Mouse (Mus musculus): ENCODE data around the gene Nanp. TPM values are rescaled to one million over a fixed set of nuclear protein-coding genes. Genes with fewer than 3 reads are reported as not detected.

Gene Nanp
- polyA plus RNA-seq, 1 experiment from 2014 or later = 46.1 TPM

DNA sequence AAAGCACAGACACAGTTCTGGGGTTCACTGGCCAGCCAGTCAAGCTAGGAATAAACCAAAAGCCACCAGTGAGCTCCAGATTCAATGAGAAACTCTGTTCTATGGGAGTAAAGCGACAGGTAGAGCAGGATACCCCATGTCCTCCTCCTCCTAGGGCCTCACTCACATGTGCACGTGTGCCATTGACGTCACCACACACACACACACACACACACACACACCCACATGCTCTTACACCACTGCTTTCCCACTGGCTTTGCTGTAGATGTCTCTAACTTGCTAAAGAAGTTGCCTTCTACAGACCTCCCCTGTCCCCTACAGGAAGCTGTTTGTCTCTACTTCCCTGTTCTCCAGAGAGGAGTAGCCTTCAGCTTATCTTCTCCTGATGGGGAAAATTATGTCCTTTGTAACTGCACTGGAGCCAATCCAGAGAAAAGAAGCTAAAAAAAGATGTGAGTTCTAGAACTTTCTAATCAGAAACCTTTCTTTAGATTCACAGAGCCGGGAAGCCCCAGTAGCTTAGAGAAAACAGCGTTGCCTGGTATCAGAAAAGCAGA lies 37.5 kb downstream of the Nanp start:
- H3K27ac ChIP-seq (ENCODE audit: low read length) = no peak overlapping the region
- H3K9ac ChIP-seq (replicated peaks; ENCODE audit: low read length) = no peak overlapping the region
- ATAC-seq (ENCODE audit: low FRiP score, low TSS enrichment) = no peak
- H3K9me3 ChIP-seq (ENCODE audit: low read length) = no peaks in the 10 kb centered on the region
- 78% methylated on average over 5 of the region's 5 CpGs for WGBS
- H3K4me2 ChIP-seq (replicated peaks; ENCODE audit: low read depth, low read length) = no peak overlapping the region
- H3K36me3 ChIP-seq (ENCODE audit: insufficient read depth, low read length) = no peaks in the 10 kb centered on the region
- H3K4me3 ChIP-seq (ENCODE audit: low read length) = no peak overlapping the region
- no peaks in the 10 kb centered on the region for H3K27me3 ChIP-seq (ENCODE audit: insufficient read depth, low read length)
- peaks cover 12% of the 10 kb centered on the region for H3K4me1 ChIP-seq (ENCODE audit: insufficient read depth, low read length)

DNA sequence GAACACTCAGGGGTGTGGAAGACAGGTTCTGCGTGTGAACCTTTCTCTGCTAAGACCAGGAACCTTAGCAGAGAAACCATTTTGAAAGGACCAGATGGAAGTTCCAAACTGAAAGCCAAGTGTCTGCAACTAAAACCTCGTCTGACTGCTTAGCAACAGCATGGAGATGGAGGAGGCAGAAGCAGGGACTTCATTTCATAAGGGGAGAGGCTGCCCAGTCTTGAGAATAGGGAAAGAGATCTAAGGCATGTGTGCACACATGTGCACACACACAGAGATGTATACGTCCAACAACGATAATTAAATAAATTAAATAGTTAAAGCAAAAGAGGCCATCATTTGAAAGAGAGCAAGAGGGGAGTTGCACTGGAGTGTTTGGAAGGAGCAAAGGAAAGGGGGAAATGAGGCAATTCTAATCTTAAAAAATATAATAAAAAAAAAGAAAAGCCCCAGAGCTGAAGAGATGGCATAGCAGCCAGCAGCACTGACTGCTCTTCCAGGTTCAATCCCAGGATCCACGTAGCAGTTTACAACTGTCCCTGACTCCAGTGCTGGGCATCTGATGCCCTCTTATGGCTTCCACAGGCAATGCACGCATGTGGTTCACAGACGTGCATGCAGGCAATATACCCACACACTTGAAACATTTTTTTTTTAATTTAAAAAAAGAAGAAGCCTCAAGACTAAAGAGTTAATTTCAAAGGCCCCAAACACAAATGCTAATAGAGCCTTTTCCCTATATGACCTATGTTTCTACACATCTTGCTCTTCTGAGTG lies 38.6 kb downstream of the Nanp start:
- Histone ChIP-seq H3K36me3 (ENCODE audit: insufficient read depth, low read length) (no peaks in the 10 kb centered on the region), H3K9ac (replicated peaks; ENCODE audit: low read length) (no peak overlapping the region), H3K27me3 (ENCODE audit: insufficient read depth, low read length) (no peaks in the 10 kb centered on the region), H3K9me3 (ENCODE audit: low read length) (no peaks in the 10 kb centered on the region), H3K4me3 (ENCODE audit: low read length) (no peak overlapping the region), H3K4me2 (replicated peaks; ENCODE audit: low read depth, low read length) (no peak overlapping the region), H3K27ac (ENCODE audit: low read length) (no peak overlapping the region), H3K4me1 (ENCODE audit: insufficient read depth, low read length) (peaks cover 12% of the 10 kb centered on the region)
- WGBS = 55% methylated on average over 7 of the region's 7 CpGs
- ATAC-seq (ENCODE audit: low FRiP score, low TSS enrichment) = peak; percentile 78

DNA sequence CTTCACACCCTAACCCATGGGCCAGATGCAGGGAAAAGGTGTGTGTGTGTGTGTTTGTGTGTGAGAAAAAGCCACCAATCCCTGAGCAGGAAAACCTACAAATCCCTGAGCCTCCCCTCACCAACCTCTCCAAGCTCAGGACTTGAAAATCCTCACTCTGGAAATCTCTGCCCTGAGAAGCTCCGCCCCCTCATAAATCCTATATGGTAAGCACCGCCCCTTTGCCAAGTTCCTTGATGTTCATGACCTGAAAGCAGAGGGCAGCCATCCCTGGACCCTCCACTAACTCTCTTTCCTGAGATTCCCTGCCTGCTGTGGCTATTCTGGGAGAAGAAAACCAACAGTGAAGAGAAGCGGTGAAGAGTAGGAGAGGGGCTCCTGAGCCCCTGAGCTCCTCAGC lies 40.2 kb downstream of the Nanp start:
- Histone ChIP-seq H3K9ac (replicated peaks; ENCODE audit: low read length) (peak overlapping the region; percentile 13; the same call in 1 of the 2 replicates), H3K4me3 (ENCODE audit: low read length) (no peak overlapping the region), H3K4me1 (ENCODE audit: insufficient read depth, low read length) (peaks cover 12% of the 10 kb centered on the region), H3K27me3 (ENCODE audit: insufficient read depth, low read length) (no peaks in the 10 kb centered on the region), H3K36me3 (ENCODE audit: insufficient read depth, low read length) (no peaks in the 10 kb centered on the region), H3K9me3 (ENCODE audit: low read length) (no peaks in the 10 kb centered on the region), H3K4me2 (replicated peaks; ENCODE audit: low read depth, low read length) (no peak overlapping the region), H3K27ac (ENCODE audit: low read length) (no peak overlapping the region)
- 16% methylated on average over 3 of the region's 3 CpGs for WGBS
- ATAC-seq (ENCODE audit: low FRiP score, low TSS enrichment) = peak; percentile 47; the same call in 1 of the 2 replicates

- Histone ChIP-seq H3K27ac (ENCODE audit: low read length) (no peak overlapping the region), H3K9ac (replicated peaks; ENCODE audit: low read length) (no peak overlapping the region), H3K36me3 (ENCODE audit: insufficient read depth, low read length) (no peaks in the 10 kb centered on the region), H3K27me3 (ENCODE audit: insufficient read depth, low read length) (no peaks in the 10 kb centered on the region), H3K9me3 (ENCODE audit: low read length) (no peaks in the 10 kb centered on the region), H3K4me2 (replicated peaks; ENCODE audit: low read depth, low read length) (no peak overlapping the region), H3K4me3 (ENCODE audit: low read length) (no peak overlapping the region), H3K4me1 (ENCODE audit: insufficient read depth, low read length) (peaks cover 12% of the 10 kb centered on the region)
- 27% methylated on average over 5 of the region's 5 CpGs for WGBS
- no peak for ATAC-seq (ENCODE audit: low FRiP score, low TSS enrichment)
These were observed 41.6 kb downstream of the Nanp start for GRCm38 (mm10) chr2:150997618-150998017.

DNA sequence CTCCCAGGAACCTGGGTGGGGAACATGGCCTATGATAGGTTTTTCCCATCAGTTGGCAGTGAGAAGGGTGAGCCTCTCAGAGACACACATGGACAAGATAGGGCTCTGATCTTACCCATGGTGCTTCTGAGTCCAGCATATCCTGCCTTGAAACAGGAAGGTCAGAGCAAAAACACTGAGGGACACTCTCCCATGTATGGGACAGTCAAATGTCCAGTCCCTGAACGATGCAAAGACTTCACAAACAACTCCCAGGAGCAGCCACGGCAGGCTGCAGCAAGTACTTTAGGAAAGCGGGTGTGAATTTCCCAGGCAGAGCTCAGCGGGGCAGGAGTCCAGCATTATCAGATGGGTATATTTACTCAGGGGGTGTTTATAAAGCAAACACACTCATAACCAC lies 43.9 kb downstream of the Nanp start:
- WGBS = 77% methylated on average over 4 of the region's 4 CpGs
- H3K27me3 ChIP-seq (ENCODE audit: insufficient read depth, low read length) = no peaks in the 10 kb centered on the region
- H3K36me3 ChIP-seq (ENCODE audit: insufficient read depth, low read length) = no peaks in the 10 kb centered on the region
- H3K27ac ChIP-seq (ENCODE audit: low read length) = no peak overlapping the region
- no peak overlapping the region for H3K4me3 ChIP-seq (ENCODE audit: low read length)
- ATAC-seq (ENCODE audit: low FRiP score, low TSS enrichment) = no peak
- H3K9ac ChIP-seq (replicated peaks; ENCODE audit: low read length) = no peak overlapping the region
- no peaks in the 10 kb centered on the region for H3K9me3 ChIP-seq (ENCODE audit: low read length)
- peaks cover 12% of the 10 kb centered on the region for H3K4me1 ChIP-seq (ENCODE audit: insufficient read depth, low read length)
- H3K4me2 ChIP-seq (replicated peaks; ENCODE audit: low read depth, low read length) = no peak overlapping the region

- H3K9ac ChIP-seq (replicated peaks; ENCODE audit: low read length) = no peak overlapping the region
- no peak for ATAC-seq (ENCODE audit: low FRiP score, low TSS enrichment)
- H3K9me3 ChIP-seq (ENCODE audit: low read length) = no peaks in the 10 kb centered on the region
- H3K4me2 ChIP-seq (replicated peaks; ENCODE audit: low read depth, low read length) = no peak overlapping the region
- H3K36me3 ChIP-seq (ENCODE audit: insufficient read depth, low read length) = no peaks in the 10 kb centered on the region
- no peak overlapping the region for H3K4me3 ChIP-seq (ENCODE audit: low read length)
- WGBS = 77% methylated on average over 4 of the region's 4 CpGs
- H3K27me3 ChIP-seq (ENCODE audit: insufficient read depth, low read length) = no peaks in the 10 kb centered on the region
- no peaks in the 10 kb centered on the region for H3K4me1 ChIP-seq (ENCODE audit: insufficient read depth, low read length)
- no peak overlapping the region for H3K27ac ChIP-seq (ENCODE audit: low read length)
These were observed 48.1 kb downstream of the Nanp start for GRCm38 (mm10) chr2:150991050-150991449.

DNA sequence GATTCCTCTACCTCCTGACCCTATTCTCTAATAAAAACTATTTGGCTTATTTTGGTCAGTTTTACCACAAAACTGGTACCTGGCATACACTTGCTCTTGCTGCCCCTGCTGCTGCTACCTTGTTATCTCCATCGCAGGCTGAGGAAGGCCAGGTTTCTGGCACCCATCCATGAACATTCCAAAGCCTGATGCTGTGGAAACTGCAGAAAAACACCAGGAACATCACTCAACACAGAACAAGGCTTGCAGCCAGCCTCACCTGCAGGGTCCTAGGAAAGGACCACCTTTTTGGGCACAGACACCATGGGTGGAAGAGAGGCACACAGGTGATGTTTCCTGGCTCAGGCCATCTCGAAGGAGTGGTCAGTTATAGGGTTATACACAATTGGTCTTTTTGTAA lies 48.7 kb downstream of the Nanp start:
- Histone ChIP-seq H3K36me3 (ENCODE audit: insufficient read depth, low read length) (no peaks in the 10 kb centered on the region), H3K4me3 (ENCODE audit: low read length) (no peak overlapping the region), H3K27me3 (ENCODE audit: insufficient read depth, low read length) (no peaks in the 10 kb centered on the region), H3K4me2 (replicated peaks; ENCODE audit: low read depth, low read length) (no peak overlapping the region), H3K27ac (ENCODE audit: low read length) (no peak overlapping the region), H3K9me3 (ENCODE audit: low read length) (no peaks in the 10 kb centered on the region), H3K4me1 (ENCODE audit: insufficient read depth, low read length) (no peaks in the 10 kb centered on the region), H3K9ac (replicated peaks; ENCODE audit: low read length) (no peak overlapping the region)
- WGBS = 84% methylated on average over 2 of the region's 2 CpGs
- ATAC-seq (ENCODE audit: low FRiP score, low TSS enrichment) = no peak

- H3K4me2 ChIP-seq (replicated peaks; ENCODE audit: low read depth, low read length) = no peak overlapping the region
- H3K9ac ChIP-seq (replicated peaks; ENCODE audit: low read length) = no peak overlapping the region
- no peaks in the 10 kb centered on the region for H3K27me3 ChIP-seq (ENCODE audit: insufficient read depth, low read length)
- H3K27ac ChIP-seq (ENCODE audit: low read length) = no peak overlapping the region
- no peak overlapping the region for H3K4me3 ChIP-seq (ENCODE audit: low read length)
- peaks cover 3% of the 10 kb centered on the region; the same call in 1 of the 2 replicates for H3K4me1 ChIP-seq (ENCODE audit: insufficient read depth, low read length)
- no peak for ATAC-seq (ENCODE audit: low FRiP score, low TSS enrichment)
- H3K9me3 ChIP-seq (ENCODE audit: low read length) = no peaks in the 10 kb centered on the region
- H3K36me3 ChIP-seq (ENCODE audit: insufficient read depth, low read length) = no peaks in the 10 kb centered on the region
- WGBS = 96% methylated on average over 2 of the region's 2 CpGs
These were observed 53.8 kb downstream of the Nanp start for GRCm38 (mm10) chr2:150985359-150985758.

DNA sequence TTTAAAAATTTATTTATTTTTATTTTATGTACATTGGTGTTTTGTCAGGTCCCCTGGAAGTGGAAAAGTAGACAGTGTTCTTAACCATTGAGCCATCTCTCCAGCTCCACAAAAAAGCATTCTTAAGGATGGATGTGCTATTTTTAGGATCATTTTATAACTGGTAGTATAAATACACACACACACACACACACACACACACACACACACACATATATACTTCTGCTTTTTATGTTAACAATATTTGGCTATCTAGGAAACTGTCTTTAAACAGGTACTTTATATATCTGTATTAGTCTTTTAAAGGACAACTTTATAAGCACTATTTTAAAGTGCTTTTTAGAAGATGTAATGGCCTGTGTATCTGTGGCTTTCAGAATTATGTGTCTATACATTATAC lies 57.1 kb downstream of the Nanp start:
- Histone ChIP-seq H3K9me3 (ENCODE audit: low read length) (no peaks in the 10 kb centered on the region), H3K4me2 (replicated peaks; ENCODE audit: low read depth, low read length) (no peak overlapping the region), H3K4me1 (ENCODE audit: insufficient read depth, low read length) (peaks cover 3% of the 10 kb centered on the region; the same call in 1 of the 2 replicates), H3K27ac (ENCODE audit: low read length) (no peak overlapping the region), H3K36me3 (ENCODE audit: insufficient read depth, low read length) (0 out of 2 replicates have a peak, but pooled peaks cover 4% of the 10 kb centered on the region), H3K4me3 (ENCODE audit: low read length) (no peak overlapping the region), H3K9ac (replicated peaks; ENCODE audit: low read length) (no peak overlapping the region), H3K27me3 (ENCODE audit: insufficient read depth, low read length) (no peaks in the 10 kb centered on the region)
- no peak for ATAC-seq (ENCODE audit: low FRiP score, low TSS enrichment)

DNA sequence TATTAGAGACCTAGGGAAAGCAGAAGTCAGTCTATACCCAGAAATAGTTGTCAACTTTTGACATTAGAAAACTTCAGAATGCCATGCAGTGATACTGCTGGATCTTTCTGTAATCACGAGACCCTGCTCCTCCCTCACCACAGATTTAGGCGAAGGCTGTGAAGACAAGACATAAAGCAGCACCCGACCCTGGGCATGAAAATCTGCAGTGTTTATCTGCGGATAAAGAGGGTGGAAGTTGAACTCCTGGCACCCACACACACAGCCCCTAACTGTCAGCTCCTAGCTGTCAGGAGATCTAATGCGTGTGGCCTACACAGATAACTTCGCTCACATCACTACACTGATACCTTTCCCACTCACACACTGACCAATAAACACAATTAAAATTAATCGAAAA lies 57.7 kb downstream of the Nanp start:
- Histone ChIP-seq H3K27ac (ENCODE audit: low read length) (no peak overlapping the region), H3K4me2 (replicated peaks; ENCODE audit: low read depth, low read length) (no peak overlapping the region), H3K27me3 (ENCODE audit: insufficient read depth, low read length) (no peaks in the 10 kb centered on the region), H3K9ac (replicated peaks; ENCODE audit: low read length) (no peak overlapping the region), H3K4me1 (ENCODE audit: insufficient read depth, low read length) (peaks cover 3% of the 10 kb centered on the region; the same call in 1 of the 2 replicates), H3K9me3 (ENCODE audit: low read length) (no peaks in the 10 kb centered on the region), H3K4me3 (ENCODE audit: low read length) (no peak overlapping the region), H3K36me3 (ENCODE audit: insufficient read depth, low read length) (0 out of 2 replicates have a peak, but pooled peaks cover 4% of the 10 kb centered on the region)
- WGBS = 74% methylated on average over 7 of the region's 7 CpGs
- no peak for ATAC-seq (ENCODE audit: low FRiP score, low TSS enrichment)
